15 mouse cellular contexts compared by ENCODE assay signal in the genomic region with DNA sequence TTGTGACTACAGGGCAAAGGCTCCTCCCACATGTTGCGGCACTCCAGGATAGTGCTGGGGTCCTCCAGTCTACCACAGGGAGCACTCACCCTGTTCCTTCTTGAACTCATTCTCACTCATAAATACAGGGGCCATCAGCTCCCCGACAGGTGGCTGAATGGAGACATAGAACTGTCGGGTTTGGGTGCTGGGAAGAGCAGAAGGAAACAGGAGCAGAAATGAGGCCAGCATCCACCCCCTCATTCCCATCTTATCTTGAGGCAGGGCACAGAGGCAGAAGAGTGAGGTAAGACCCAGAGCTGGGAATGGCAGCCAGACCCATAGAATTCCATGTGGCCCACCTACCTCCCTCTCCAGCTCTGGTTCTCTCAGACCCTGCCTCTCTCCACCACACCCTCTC.
"Had no signal": no experiment of that assay in that cellular context is flagged by ENCODE, and none has a peak within 500 bp of the region (broad histone marks: within the 10 kb centered on the region; RNA-seq: fewer than 3 reads in every experiment).

No protein-coding gene starts in this region.

- DNase-seq: gastrocnemius, adult 2 months; gastrocnemius, postnatal 10 days; gastrocnemius, postnatal 25 days; heart, adult 2 months; heart, postnatal 4 days; kidney, adult 18-20 months; kidney, adult 8-10 months; kidney, postnatal 10 days; kidney, postnatal 25 days; kidney, postnatal 4 days had no signal

- ATAC-seq: hindbrain, embryonic 16.5 days; inflammation-experienced regulatory T-cells, adult 6 months; intestine, embryonic 15.5 days; intestine, postnatal 0 days; liver, embryonic 12.5 days had no signal
